Mouse (Mus musculus) liver, adult 2 months (tissue): ENCODE data around the gene Dact3.

Source experiments
- CTCF ChIP-seq: fragments of 200-500 bp; IDR thresholded peaks from 2 replicates; pipeline ENCODE4 v1.5.1; 2011; ENCODE audit warnings: low read depth, low read length, control low read depth
- POLR2A ChIP-seq: fragments of 200-500 bp; IDR thresholded peaks from 2 replicates; pipeline ENCODE4 v1.6.1; 2011; ENCODE audit warnings: low read length, control low read depth; ENCODE audit not compliant: insufficient read depth; ENCODE audit errors: extremely low read depth

- TF ChIP-seq CTCF: no peak
- TF ChIP-seq POLR2A: no peak
Measured at GRCm38 (mm10) chr7:16920818-16921791, 46.0 kb downstream of the Dact3 start.
